Mouse (Mus musculus): Measurements from ENCODE around the gene Ltc4s. TPM values are rescaled to one million over a fixed set of nuclear protein-coding genes. Genes with fewer than 3 reads are reported as not detected.

The Ltc4s gene
- polyA plus RNA-seq, 1 experiment from 2014 or later, result 2.3 TPM

GRCm38 (mm10) chr11:50214631-50215030 is 23.8 kb downstream of the Ltc4s start:
- no peaks in the 10 kb centered on the region for H3K27me3 ChIP-seq (replicated peaks)
- H3K9me3 ChIP-seq, result no peaks in the 10 kb centered on the region
- no peak for ATAC-seq (replicated peaks)
- H3K4me1 ChIP-seq, result peaks cover 25% of the 10 kb centered on the region
- H3K9ac ChIP-seq, result no peak overlapping the region
- H3K27ac ChIP-seq, result no peak overlapping the region
- no peaks in the 10 kb centered on the region for H3K36me3 ChIP-seq (replicated peaks)
- no peak overlapping the region for H3K4me2 ChIP-seq
- WGBS, result 96% methylated on average over 6 of the region's 6 CpGs
- no peak overlapping the region for H3K4me3 ChIP-seq

- Histone ChIP-seq H3K9me3 (no peaks in the 10 kb centered on the region), H3K27ac (no peak overlapping the region), H3K4me1 (peaks cover 35% of the 10 kb centered on the region), H3K36me3 (replicated peaks) (no peaks in the 10 kb centered on the region), H3K4me2 (no peak overlapping the region), H3K9ac (no peak overlapping the region), H3K4me3 (no peak overlapping the region), H3K27me3 (replicated peaks) (no peaks in the 10 kb centered on the region)
- no peak for ATAC-seq (replicated peaks)
- WGBS, result 66% methylated on average over 11 of the region's 11 CpGs
Measured at GRCm38 (mm10) chr11:50212848-50213758, 25.3 kb downstream of the Ltc4s start.

- no peak overlapping the region for H3K9ac ChIP-seq
- H3K4me1 ChIP-seq, result peaks cover 38% of the 10 kb centered on the region
- WGBS, result 71% methylated on average over 3 of the region's 3 CpGs
- H3K9me3 ChIP-seq, result no peaks in the 10 kb centered on the region
- H3K4me3 ChIP-seq, result no peak overlapping the region
- H3K27me3 ChIP-seq (replicated peaks), result no peaks in the 10 kb centered on the region
- peaks cover 8% of the 10 kb centered on the region for H3K36me3 ChIP-seq (replicated peaks)
- no peak overlapping the region for H3K4me2 ChIP-seq
- no peak overlapping the region for H3K27ac ChIP-seq
- no peak for ATAC-seq (replicated peaks)
Measured at GRCm38 (mm10) chr11:50212060-50212739, 26.2 kb downstream of the Ltc4s start.

- peak overlapping the region; percentile 95; the same call in 1 of the 2 replicates for H3K9ac ChIP-seq
- H3K4me3 ChIP-seq, result peak overlapping the region; percentile 87
- H3K4me2 ChIP-seq, result peak overlapping the region; percentile 57
- no peaks in the 10 kb centered on the region for H3K27me3 ChIP-seq (replicated peaks)
- peaks cover 38% of the 10 kb centered on the region for H3K4me1 ChIP-seq
- WGBS, result 80% methylated on average over 3 of the region's 3 CpGs
- peak overlapping the region; percentile 97 for H3K27ac ChIP-seq
- no peaks in the 10 kb centered on the region for H3K9me3 ChIP-seq
- H3K36me3 ChIP-seq (replicated peaks), result peaks cover 15% of the 10 kb centered on the region
- no peak for ATAC-seq (replicated peaks)
Measured at GRCm38 (mm10) chr11:50211322-50212059, 26.9 kb downstream of the Ltc4s start.

- Histone ChIP-seq H3K9ac (peak within 1 kb of the TSS; percentile 95), H3K4me2 (peak within 1 kb of the TSS; percentile 57), H3K9me3 (no peaks in the 10 kb centered on the region), H3K36me3 (replicated peaks) (peaks cover 21% of the 10 kb centered on the region), H3K27ac (peak within 1 kb of the TSS; percentile 97), H3K4me1 (peaks cover 34% of the 10 kb centered on the region), H3K4me3 (peak within 1 kb of the TSS; percentile 87), H3K27me3 (replicated peaks) (no peaks in the 10 kb centered on the region)
- 0% methylated on average over 48 of the region's 48 CpGs for WGBS
- ATAC-seq (replicated peaks), result peak; percentile 80
Measured at GRCm38 (mm10) chr11:50210505-50211151, 27.8 kb downstream of the Ltc4s start, which contains the start of the genes Sqstm1 and Mgat4b. Gene Sqstm1, minus strand, starts transcription at chr11:50210827. Gene Mgat4b, plus strand, starts transcription at chr11:50210890.

- no peaks in the 10 kb centered on the region for H3K9me3 ChIP-seq
- peaks cover 29% of the 10 kb centered on the region for H3K4me1 ChIP-seq
- H3K9ac ChIP-seq, result peak overlapping the region; percentile 95
- no peaks in the 10 kb centered on the region for H3K27me3 ChIP-seq (replicated peaks)
- peaks cover 23% of the 10 kb centered on the region for H3K36me3 ChIP-seq (replicated peaks)
- under 1% methylated on average over 24 of the region's 24 CpGs for WGBS
- H3K4me3 ChIP-seq, result peak overlapping the region; percentile 87
- peak overlapping the region; percentile 97 for H3K27ac ChIP-seq
- H3K4me2 ChIP-seq, result peak overlapping the region; percentile 57
- peak; percentile 94 for ATAC-seq (replicated peaks)
Measured at GRCm38 (mm10) chr11:50210101-50210504, 28.3 kb downstream of the Ltc4s start.

- WGBS, result 95% methylated on average over 5 of the region's 5 CpGs
- Histone ChIP-seq H3K9ac (no peak overlapping the region), H3K36me3 (replicated peaks) (peaks cover 42% of the 10 kb centered on the region), H3K27me3 (replicated peaks) (no peaks in the 10 kb centered on the region), H3K4me1 (peaks cover 25% of the 10 kb centered on the region), H3K9me3 (no peaks in the 10 kb centered on the region), H3K27ac (no peak overlapping the region), H3K4me2 (no peak overlapping the region), H3K4me3 (no peak overlapping the region)
- no peak for ATAC-seq (replicated peaks)
Measured at GRCm38 (mm10) chr11:50208039-50208438, 30.4 kb downstream of the Ltc4s start.

GRCm38 (mm10) chr11:50207344-50207743 is 31.1 kb downstream of the Ltc4s start:
- no peaks in the 10 kb centered on the region for H3K27me3 ChIP-seq (replicated peaks)
- ATAC-seq (replicated peaks), result no peak
- 97% methylated on average over 14 of the region's 14 CpGs for WGBS
- peaks cover 47% of the 10 kb centered on the region for H3K36me3 ChIP-seq (replicated peaks)
- H3K4me2 ChIP-seq, result no peak overlapping the region
- H3K4me3 ChIP-seq, result no peak overlapping the region
- no peaks in the 10 kb centered on the region for H3K9me3 ChIP-seq
- H3K9ac ChIP-seq, result no peak overlapping the region
- H3K27ac ChIP-seq, result no peak overlapping the region
- peaks cover 22% of the 10 kb centered on the region for H3K4me1 ChIP-seq

GRCm38 (mm10) chr11:50206037-50206436 is 32.4 kb downstream of the Ltc4s start:
- no peaks in the 10 kb centered on the region for H3K27me3 ChIP-seq (replicated peaks)
- H3K9me3 ChIP-seq, result no peaks in the 10 kb centered on the region

GRCm38 (mm10) chr11:50205434-50205833 is 33.0 kb downstream of the Ltc4s start:
- no peak overlapping the region for H3K4me3 ChIP-seq
- 91% methylated on average over 3 of the region's 3 CpGs for WGBS
- no peaks in the 10 kb centered on the region for H3K9me3 ChIP-seq
- no peak overlapping the region for H3K4me2 ChIP-seq
- no peak for ATAC-seq (replicated peaks)
- peaks cover 16% of the 10 kb centered on the region for H3K4me1 ChIP-seq
- H3K36me3 ChIP-seq (replicated peaks), result peaks cover 66% of the 10 kb centered on the region
- H3K27ac ChIP-seq, result no peak overlapping the region
- H3K9ac ChIP-seq, result no peak overlapping the region
- no peaks in the 10 kb centered on the region for H3K27me3 ChIP-seq (replicated peaks)

More at GRCm38 (mm10) chr11:50206037-50206436, 32.4 kb downstream of the Ltc4s start:
- H3K4me3 ChIP-seq, result no peak overlapping the region
- H3K36me3 ChIP-seq (replicated peaks), result peaks cover 61% of the 10 kb centered on the region
- H3K27ac ChIP-seq, result no peak overlapping the region
- peaks cover 19% of the 10 kb centered on the region for H3K4me1 ChIP-seq
- ATAC-seq (replicated peaks), result no peak
- no peak overlapping the region for H3K4me2 ChIP-seq
- WGBS, result 94% methylated on average over 2 of the region's 2 CpGs
- H3K9ac ChIP-seq, result no peak overlapping the region

GRCm38 (mm10) chr11:50203302-50203827 is 35.1 kb downstream of the Ltc4s start:
- no peak overlapping the region for H3K4me3 ChIP-seq
- no peaks in the 10 kb centered on the region for H3K9me3 ChIP-seq
- no peak overlapping the region for H3K9ac ChIP-seq
- H3K4me2 ChIP-seq, result no peak overlapping the region
- H3K36me3 ChIP-seq (replicated peaks), result peaks cover 84% of the 10 kb centered on the region
- WGBS, result 96% methylated on average over 9 of the region's 9 CpGs
- H3K27me3 ChIP-seq (replicated peaks), result no peaks in the 10 kb centered on the region
- ATAC-seq (replicated peaks), result no peak
- peaks cover 6% of the 10 kb centered on the region for H3K4me1 ChIP-seq
- no peak overlapping the region for H3K27ac ChIP-seq

Data from midbrain, embryonic 15.5 days (tissue).